Mouse (Mus musculus): ENCODE data around the gene Gtse1. TPM values are rescaled to one million over a fixed set of nuclear protein-coding genes. Genes with fewer than 3 reads are reported as not detected.

Gtse1 gene
- total and polyA plus RNA-seq, 2 experiments from 2014 or later: 1.9 to 3.2 TPM

GRCm38 (mm10) chr15:85896284-85896683 lies 36.7 kb downstream of the Gtse1 start:
- ATAC-seq (ENCODE audit: low FRiP score) (peak; percentile 22; the same call in 1 of the 2 replicates), DNase-seq (ENCODE audit: low spot score) (peak; percentile 87)
- 9% methylated on average over 8 of the region's 8 CpGs for WGBS

GRCm38 (mm10) chr15:85897113-85897512 lies 37.6 kb downstream of the Gtse1 start:
- TF ChIP-seq CTCF (IDR thresholded peaks at IDR 0.05): no peak
- Histone ChIP-seq H3K9ac (replicated peaks; ENCODE audit: low read length, poor library complexity, severe bottlenecking) (no peak overlapping the region), H3K4me1 (ENCODE audit: insufficient read depth, low read length) (no peaks in the 10 kb centered on the region), H3K9me3 (ENCODE audit: low read length) (no peaks in the 10 kb centered on the region), H3K27ac (ENCODE audit: low read depth, low read length) (no peak overlapping the region), H3K27me3 (ENCODE audit: insufficient read depth, low read length) (no peaks in the 10 kb centered on the region), H3K4me2 (ENCODE audit: low read depth, low read length, poor library complexity, severe bottlenecking) (no peak overlapping the region), H3K4me3 (ENCODE audit: low read depth, low read length) (no peak overlapping the region), H3K36me3 (ENCODE audit: insufficient read depth, low read length) (peaks cover 48% of the 10 kb centered on the region)
- DNase-seq (ENCODE audit: low spot score) (peak; percentile 32), ATAC-seq (ENCODE audit: low FRiP score) (0 out of 2 replicates have a peak, but pooled peaks have one; percentile 6)
- WGBS: 75% methylated on average over 10 of the region's 10 CpGs

More at GRCm38 (mm10) chr15:85896284-85896683, 36.7 kb downstream of the Gtse1 start:
- H3K27me3 ChIP-seq (ENCODE audit: insufficient read depth, low read length): no peaks in the 10 kb centered on the region
- no peak overlapping the region for H3K4me3 ChIP-seq (ENCODE audit: low read depth, low read length)
- TF ChIP-seq CTCF (IDR thresholded peaks at IDR 0.05): peak; percentile 99
- peaks cover 55% of the 10 kb centered on the region for H3K36me3 ChIP-seq (ENCODE audit: insufficient read depth, low read length)
- H3K4me1 ChIP-seq (ENCODE audit: insufficient read depth, low read length): no peaks in the 10 kb centered on the region
- H3K9me3 ChIP-seq (ENCODE audit: low read length): no peaks in the 10 kb centered on the region
- no peak overlapping the region for H3K4me2 ChIP-seq (ENCODE audit: low read depth, low read length, poor library complexity, severe bottlenecking)
- no peak overlapping the region for H3K27ac ChIP-seq (ENCODE audit: low read depth, low read length)
- no peak overlapping the region for H3K9ac ChIP-seq (replicated peaks; ENCODE audit: low read length, poor library complexity, severe bottlenecking)

- Histone ChIP-seq H3K27ac (ENCODE audit: low read depth, low read length) (no peak overlapping the region), H3K4me2 (ENCODE audit: low read depth, low read length, poor library complexity, severe bottlenecking) (no peak overlapping the region), H3K27me3 (ENCODE audit: insufficient read depth, low read length) (no peaks in the 10 kb centered on the region), H3K4me1 (ENCODE audit: insufficient read depth, low read length) (no peaks in the 10 kb centered on the region), H3K4me3 (ENCODE audit: low read depth, low read length) (no peak overlapping the region), H3K9me3 (ENCODE audit: low read length) (no peaks in the 10 kb centered on the region), H3K9ac (replicated peaks; ENCODE audit: low read length, poor library complexity, severe bottlenecking) (no peak overlapping the region), H3K36me3 (ENCODE audit: insufficient read depth, low read length) (peaks cover 28% of the 10 kb centered on the region)
- no peak for ATAC-seq (ENCODE audit: low FRiP score)
- 61% methylated on average over 6 of the region's 6 CpGs for WGBS
- peak; percentile 38 for DNase-seq (ENCODE audit: low spot score)
- TF ChIP-seq CTCF (IDR thresholded peaks at IDR 0.05): no peak
Observed at GRCm38 (mm10) chr15:85899396-85899795, 39.9 kb downstream of the Gtse1 start.

- H3K9ac ChIP-seq (replicated peaks; ENCODE audit: low read length, poor library complexity, severe bottlenecking): no peak overlapping the region
- no peaks in the 10 kb centered on the region for H3K27me3 ChIP-seq (ENCODE audit: insufficient read depth, low read length)
- ATAC-seq (ENCODE audit: low FRiP score): no peak
- H3K4me1 ChIP-seq (ENCODE audit: insufficient read depth, low read length): no peaks in the 10 kb centered on the region
- no peaks in the 10 kb centered on the region for H3K9me3 ChIP-seq (ENCODE audit: low read length)
- H3K27ac ChIP-seq (ENCODE audit: low read depth, low read length): no peak overlapping the region
- H3K4me3 ChIP-seq (ENCODE audit: low read depth, low read length): no peak overlapping the region
- no peak for TF ChIP-seq CTCF (IDR thresholded peaks at IDR 0.05)
- no peak for DNase-seq (ENCODE audit: low spot score)
- H3K4me2 ChIP-seq (ENCODE audit: low read depth, low read length, poor library complexity, severe bottlenecking): no peak overlapping the region
- H3K36me3 ChIP-seq (ENCODE audit: insufficient read depth, low read length): peaks cover 19% of the 10 kb centered on the region
- WGBS: 76% methylated on average over 8 of the region's 8 CpGs
Observed at GRCm38 (mm10) chr15:85900318-85900717, 40.8 kb downstream of the Gtse1 start.

- H3K4me3 ChIP-seq (ENCODE audit: low read depth, low read length): no peak overlapping the region
- H3K27me3 ChIP-seq (ENCODE audit: insufficient read depth, low read length): no peaks in the 10 kb centered on the region
- WGBS: 85% methylated on average over 12 of the region's 12 CpGs
- no peak for TF ChIP-seq CTCF (IDR thresholded peaks at IDR 0.05)
- no peak for DNase-seq (ENCODE audit: low spot score)
- ATAC-seq (ENCODE audit: low FRiP score): no peak
- H3K9me3 ChIP-seq (ENCODE audit: low read length): no peaks in the 10 kb centered on the region
- H3K36me3 ChIP-seq (ENCODE audit: insufficient read depth, low read length): peaks cover 15% of the 10 kb centered on the region
- H3K4me1 ChIP-seq (ENCODE audit: insufficient read depth, low read length): no peaks in the 10 kb centered on the region
- no peak overlapping the region for H3K4me2 ChIP-seq (ENCODE audit: low read depth, low read length, poor library complexity, severe bottlenecking)
- H3K9ac ChIP-seq (replicated peaks; ENCODE audit: low read length, poor library complexity, severe bottlenecking): no peak overlapping the region
- H3K27ac ChIP-seq (ENCODE audit: low read depth, low read length): no peak overlapping the region
Observed at GRCm38 (mm10) chr15:85900801-85901200, 41.3 kb downstream of the Gtse1 start.

GRCm38 (mm10) chr15:85902505-85902904 lies 43.0 kb downstream of the Gtse1 start:
- WGBS: 87% methylated on average over 10 of the region's 10 CpGs
- no peaks in the 10 kb centered on the region for H3K4me1 ChIP-seq (ENCODE audit: insufficient read depth, low read length)
- DNase-seq (ENCODE audit: low spot score) (no peak), ATAC-seq (ENCODE audit: low FRiP score) (no peak)
- H3K9me3 ChIP-seq (ENCODE audit: low read length): no peaks in the 10 kb centered on the region
- H3K27me3 ChIP-seq (ENCODE audit: insufficient read depth, low read length): no peaks in the 10 kb centered on the region
- no peak overlapping the region for H3K9ac ChIP-seq (replicated peaks; ENCODE audit: low read length, poor library complexity, severe bottlenecking)
- peaks cover 4% of the 10 kb centered on the region; the same call in 1 of the 2 replicates for H3K36me3 ChIP-seq (ENCODE audit: insufficient read depth, low read length)
- no peak for TF ChIP-seq CTCF (IDR thresholded peaks at IDR 0.05)
- no peak overlapping the region for H3K4me3 ChIP-seq (ENCODE audit: low read depth, low read length)
- H3K4me2 ChIP-seq (ENCODE audit: low read depth, low read length, poor library complexity, severe bottlenecking): no peak overlapping the region
- H3K27ac ChIP-seq (ENCODE audit: low read depth, low read length): no peak overlapping the region
